Mouse (Mus musculus) stomach, postnatal 0 days (tissue): ENCODE results near the gene Guca2b.

ENCODE experiments used
- CTCF ChIP-seq: IDR thresholded peaks from 2 replicates; pipeline ENCODE4 v1.5.1; 2016; ENCODE audit warnings: antibody characterized with exemption, low read depth, mild to moderate bottlenecking, moderate library complexity
- EP300 ChIP-seq: optimal IDR thresholded peaks from 2 replicates; pipeline ENCODE3; 2016; ENCODE audit warnings: antibody characterized with exemption

DNA sequence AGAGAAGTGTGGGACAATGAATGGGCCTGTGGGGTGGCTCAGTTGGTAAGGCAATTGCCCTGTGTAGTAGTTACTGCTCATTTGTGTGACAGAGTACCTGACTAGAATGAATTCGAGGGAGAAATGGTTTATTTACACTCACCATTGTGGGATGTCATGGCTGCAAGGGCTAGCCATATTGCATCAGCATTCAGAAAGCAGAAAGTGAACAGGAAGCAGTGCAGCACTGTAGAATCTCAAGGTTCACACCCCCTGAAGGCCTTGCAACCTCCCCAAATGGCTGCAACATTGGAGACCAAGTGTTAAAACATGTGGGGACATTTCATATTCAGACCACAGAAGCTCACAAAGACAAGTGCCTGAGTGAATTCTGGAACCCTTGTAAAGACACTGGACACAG is 44.7 kb downstream of the Guca2b start:
- TF ChIP-seq CTCF, result no peak
- no peak for TF ChIP-seq EP300
